Mouse (Mus musculus) ES-Bruce4 (cell line): ENCODE measurements around the gene Akap8.

ENCODE experiments used
- CTCF ChIP-seq: IDR thresholded peaks from one replicate; pipeline ENCODE4 v1.8.1; 2011; ENCODE audit warnings: low read depth, low read length
- EP300 ChIP-seq: IDR thresholded peaks from 2 replicates; pipeline ENCODE4 v1.6.1; 2011; ENCODE audit warnings: low read depth, low read length; ENCODE audit not compliant: insufficient read depth

DNA sequence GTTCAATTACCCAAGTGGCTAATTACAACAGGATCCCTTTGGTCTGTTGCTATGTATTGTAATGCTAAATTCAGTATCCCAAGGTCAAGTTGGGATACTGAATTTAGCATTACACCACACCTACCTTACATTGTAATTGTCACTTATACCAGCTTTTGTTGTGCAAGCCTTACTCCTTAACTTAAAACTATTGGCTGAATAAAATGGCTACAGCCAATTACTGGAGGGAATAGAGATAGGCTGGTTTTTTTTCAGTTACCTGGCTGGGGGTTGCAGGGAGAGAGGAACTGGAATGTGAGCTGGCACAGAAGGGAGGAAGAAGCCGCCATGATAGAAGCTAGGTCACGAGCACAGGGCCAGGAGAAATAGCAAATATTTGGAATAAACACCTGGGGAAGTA, 25.1 kb downstream of the Akap8 start:
- no peak for TF ChIP-seq CTCF
- no peak for TF ChIP-seq EP300
